Mouse (Mus musculus): ENCODE measurements around the gene Pdcd7.
A peak's percentile ranks its signal among the peaks of the same experiment; 100 is the strongest.

The Pdcd7 gene

DNA sequence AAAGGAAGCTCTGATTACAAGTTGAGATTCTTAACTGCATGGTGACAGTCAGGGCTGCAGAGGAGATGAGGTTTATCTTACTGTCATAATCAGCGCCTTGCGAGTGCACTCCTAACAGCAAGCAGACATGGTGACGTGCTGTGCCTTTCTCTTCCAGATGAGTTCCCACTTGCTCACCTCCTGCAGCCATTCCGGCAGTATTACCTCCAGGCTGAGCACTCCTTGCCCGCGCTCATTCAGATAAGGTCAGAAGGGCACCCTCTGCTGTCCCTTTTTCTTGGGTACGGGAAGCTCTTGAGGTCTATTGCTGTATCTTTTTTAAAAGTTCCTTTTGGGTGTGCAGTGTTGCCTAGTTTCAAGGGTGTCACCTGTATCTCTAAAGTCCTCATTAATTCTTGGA is 10.7 kb downstream of the Pdcd7 start:
- DNase-seq (ENCODE audit: low read depth, low spot score), result no peak

GRCm38 (mm10) chr9:65356971-65357370 is 11.1 kb downstream of the Pdcd7 start:
- DNase-seq (ENCODE audit: low read depth, low spot score), result no peak

GRCm38 (mm10) chr9:65358956-65359480 is 13.1 kb downstream of the Pdcd7 start:
- DNase-seq (ENCODE audit: low read depth, low spot score), result no peak

GRCm38 (mm10) chr9:65360641-65361448 is 14.9 kb downstream of the Pdcd7 start, which contains the start of gene Ubap1l:
Gene Ubap1l, plus strand, starts transcription at chr9:65361041.
- no peak for DNase-seq (ENCODE audit: low read depth, low spot score)

- DNase-seq (ENCODE audit: low read depth, low spot score), result no peak
These were observed 17.8 kb downstream of the Pdcd7 start for GRCm38 (mm10) chr9:65363684-65364083.

- DNase-seq (ENCODE audit: low read depth, low spot score), result no peak
These were observed 19.8 kb downstream of the Pdcd7 start for GRCm38 (mm10) chr9:65365721-65366120.

GRCm38 (mm10) chr9:65371756-65372155 is 25.9 kb downstream of the Pdcd7 start:
- no peak for DNase-seq (ENCODE audit: low read depth, low spot score)

GRCm38 (mm10) chr9:65372449-65372848 is 26.5 kb downstream of the Pdcd7 start:
- peak; percentile 61 for DNase-seq (ENCODE audit: low read depth, low spot score)

DNA sequence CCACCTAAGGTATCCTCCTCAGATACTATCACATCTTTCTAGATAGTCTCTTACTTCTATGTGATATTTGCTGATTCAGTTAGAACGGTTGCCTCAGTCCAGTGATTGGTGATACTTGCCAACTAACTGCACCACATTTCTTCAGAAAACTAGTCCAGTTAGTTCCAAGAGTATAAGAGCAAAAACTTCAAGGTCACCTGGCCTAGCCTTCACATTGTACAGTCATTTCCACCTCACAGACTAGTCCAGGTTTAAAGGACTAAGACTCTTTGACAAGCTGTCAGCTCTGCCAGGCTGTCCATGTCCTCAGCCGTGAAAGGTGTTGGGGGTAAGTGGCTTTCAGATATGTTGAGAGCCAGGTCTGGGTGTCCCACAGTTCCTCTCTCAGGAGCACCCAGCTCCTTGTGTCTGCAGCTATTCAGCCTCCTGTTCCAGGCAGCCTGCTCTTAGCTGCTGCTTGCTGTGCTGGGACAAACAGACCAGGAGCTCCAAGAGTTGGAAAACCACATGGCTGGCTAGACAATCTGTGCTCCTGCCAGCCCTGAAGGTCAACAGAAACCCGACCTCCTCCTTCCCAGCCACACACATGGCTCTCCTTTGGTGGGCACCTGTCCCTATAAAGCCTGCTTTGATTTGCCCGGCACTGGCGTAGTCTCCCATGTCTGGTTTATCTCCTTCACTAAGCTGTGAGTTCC is 28.7 kb downstream of the Pdcd7 start:
- DNase-seq (ENCODE audit: low read depth, low spot score), result no peak

- no peak for DNase-seq (ENCODE audit: low read depth, low spot score)
These were observed 29.4 kb downstream of the Pdcd7 start for GRCm38 (mm10) chr9:65375163-65375934.

GRCm38 (mm10) chr9:65381017-65381590 is 35.2 kb downstream of the Pdcd7 start:
- DNase-seq (ENCODE audit: low read depth, low spot score), result no peak

DNA sequence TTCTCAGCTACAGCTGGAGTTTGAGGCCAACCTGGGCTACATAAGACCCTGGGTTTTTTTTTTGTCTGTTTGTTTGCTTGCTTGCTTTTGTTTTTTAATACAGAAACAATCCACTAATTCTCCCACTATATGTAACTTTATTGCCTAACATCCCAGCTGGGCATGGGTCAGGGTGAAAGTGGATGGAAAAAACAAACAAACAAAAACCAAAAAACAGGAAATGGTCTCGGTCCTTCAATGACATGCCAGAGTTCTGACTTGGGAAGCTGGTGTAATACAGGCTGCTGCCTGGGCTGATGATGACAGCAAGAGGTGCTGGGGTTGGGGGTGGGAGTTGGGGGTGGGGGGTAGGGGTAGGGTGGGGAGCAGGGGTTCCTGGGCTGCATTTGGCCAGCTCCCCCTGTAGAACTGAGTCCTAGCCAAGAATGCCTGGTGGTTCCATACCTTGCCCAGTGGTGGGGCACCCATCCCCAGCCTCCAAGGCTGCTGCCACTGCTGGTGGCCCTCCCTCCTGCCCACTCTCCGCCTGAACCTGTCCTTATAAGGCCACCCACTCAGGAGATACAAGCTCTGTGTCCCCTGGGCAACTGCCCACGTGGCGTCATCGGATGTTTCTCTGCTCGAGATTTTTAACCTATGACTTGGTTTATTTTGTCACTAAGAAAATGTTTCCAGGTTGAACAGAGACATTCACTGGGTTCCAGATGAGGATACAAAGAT is 36.3 kb downstream of the Pdcd7 start:
- no peak for DNase-seq (ENCODE audit: low read depth, low spot score)

DNA sequence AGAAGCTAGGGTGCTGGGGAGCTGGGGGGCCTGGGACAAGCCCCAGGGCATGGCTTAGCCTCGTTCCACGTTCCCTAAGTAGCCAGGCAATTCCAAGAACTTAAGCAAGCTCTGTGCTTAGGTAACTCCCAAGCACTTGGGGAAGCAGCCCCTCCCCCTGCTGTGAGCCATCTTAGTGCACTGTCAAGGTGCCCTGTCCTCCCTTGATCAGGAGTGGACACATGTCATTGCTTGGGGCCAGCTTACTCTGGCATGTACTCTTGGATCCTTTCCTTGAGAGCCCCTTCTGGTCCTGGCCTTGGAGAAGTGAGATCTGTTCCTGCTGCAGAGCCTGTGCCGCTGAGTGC is 36.8 kb downstream of the Pdcd7 start:
- no peak for DNase-seq (ENCODE audit: low read depth, low spot score)

GRCm38 (mm10) chr9:65384276-65384675 is 38.4 kb downstream of the Pdcd7 start:
- DNase-seq (ENCODE audit: low read depth, low spot score), result no peak

DNA sequence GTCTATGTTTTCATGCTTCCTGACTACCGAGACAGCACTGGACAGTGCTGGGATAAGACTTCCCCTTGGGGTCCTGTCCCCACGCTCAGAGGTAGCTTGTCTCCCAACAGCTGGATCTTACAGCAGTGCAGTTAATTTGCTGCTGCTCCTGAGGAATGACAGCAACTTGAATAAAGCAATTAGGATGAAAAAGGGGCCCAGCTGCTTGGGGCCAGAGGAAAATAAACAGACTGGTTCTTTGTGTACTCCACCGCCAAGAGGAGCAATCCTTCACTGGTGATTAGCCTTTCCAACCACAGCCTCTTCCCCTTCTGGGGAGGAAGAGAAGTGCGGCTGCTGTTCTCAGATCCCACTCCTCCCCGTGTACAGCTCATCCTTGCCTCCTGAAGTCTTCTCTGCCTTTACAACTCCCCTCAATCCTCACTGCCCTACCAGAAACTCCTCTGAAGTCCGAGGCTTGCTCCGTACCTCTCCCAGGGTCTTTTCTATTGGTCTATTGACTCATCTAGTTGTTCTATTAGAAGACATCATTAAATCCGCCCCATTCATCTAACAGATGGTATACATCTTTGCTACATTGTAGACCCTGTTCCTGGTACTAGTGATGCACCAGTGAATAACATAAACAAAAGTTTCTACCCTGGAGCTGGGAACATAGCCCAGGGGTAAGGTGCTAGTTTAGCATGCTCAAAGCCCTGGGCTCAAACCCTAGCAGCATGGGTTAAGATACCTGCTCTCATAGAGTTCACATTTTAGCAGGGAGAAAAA is 40.7 kb downstream of the Pdcd7 start:
- DNase-seq (ENCODE audit: low read depth, low spot score), result no peak

DNA sequence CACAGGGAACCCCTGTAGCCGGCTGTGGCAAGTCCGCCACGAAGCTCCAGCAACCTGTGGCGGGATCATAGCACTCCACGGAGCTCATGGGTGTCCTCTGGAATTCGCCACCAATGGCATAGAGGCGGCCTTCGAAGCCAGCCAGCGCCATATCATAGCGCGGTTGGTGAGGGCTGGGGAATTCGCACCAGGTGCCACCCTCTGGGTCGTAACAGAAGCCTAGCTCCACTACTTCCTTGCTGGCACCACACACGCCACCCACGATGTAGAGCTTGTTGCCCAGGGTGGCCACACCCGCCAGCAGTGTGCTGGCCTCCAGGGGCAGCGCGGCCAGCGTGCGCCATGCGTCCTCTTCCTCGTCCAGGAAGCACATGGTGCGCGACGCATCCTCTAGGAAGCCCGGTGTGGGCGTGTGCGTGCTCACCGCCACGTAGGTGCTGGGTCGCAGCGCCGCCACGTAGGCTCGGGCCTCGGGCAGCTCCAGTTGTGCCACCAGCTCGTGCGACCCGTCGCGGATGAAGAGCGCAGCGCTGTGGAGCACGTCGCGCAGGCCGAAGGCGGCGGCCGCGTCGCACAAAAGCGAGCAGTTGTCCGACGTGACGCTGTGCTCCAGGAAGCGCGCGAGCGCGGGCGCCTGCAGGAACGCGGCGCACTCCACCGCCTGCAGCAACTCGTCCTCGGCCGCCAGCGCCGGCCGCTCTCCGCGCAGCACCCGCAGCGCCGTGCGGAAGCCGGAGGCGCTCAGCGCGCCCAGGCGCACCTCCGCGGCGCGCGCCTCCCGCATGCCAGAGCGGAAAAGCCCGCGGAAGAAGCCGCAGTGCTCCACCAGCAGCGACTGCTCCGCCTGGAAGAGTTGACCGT is 45.1 kb downstream of the Pdcd7 start:
- DNase-seq (ENCODE audit: low read depth, low spot score), result no peak

DNA sequence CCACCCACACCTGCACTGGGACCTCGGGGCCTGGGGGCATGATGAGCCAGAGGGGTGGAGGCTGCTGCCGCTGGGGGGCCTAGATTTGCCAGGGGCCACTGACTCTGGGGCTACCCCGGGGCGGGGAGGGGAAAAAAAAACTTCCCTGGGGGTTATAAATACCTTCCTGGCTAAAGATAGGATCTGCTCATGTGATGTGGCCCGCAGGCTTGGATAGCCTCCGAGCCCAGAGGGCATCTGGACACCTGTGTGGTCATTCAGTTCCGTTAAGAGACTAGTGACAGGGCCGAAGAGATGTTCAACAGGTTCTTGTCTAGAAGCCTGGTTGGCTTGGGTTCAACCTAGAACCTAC is 45.7 kb downstream of the Pdcd7 start, which contains the start of gene Kbtbd13:
Kbtbd13 (minus strand) TSS at position 40 of the 352 bp plus-strand sequence.
- DNase-seq (ENCODE audit: low read depth, low spot score), result no peak

DNA sequence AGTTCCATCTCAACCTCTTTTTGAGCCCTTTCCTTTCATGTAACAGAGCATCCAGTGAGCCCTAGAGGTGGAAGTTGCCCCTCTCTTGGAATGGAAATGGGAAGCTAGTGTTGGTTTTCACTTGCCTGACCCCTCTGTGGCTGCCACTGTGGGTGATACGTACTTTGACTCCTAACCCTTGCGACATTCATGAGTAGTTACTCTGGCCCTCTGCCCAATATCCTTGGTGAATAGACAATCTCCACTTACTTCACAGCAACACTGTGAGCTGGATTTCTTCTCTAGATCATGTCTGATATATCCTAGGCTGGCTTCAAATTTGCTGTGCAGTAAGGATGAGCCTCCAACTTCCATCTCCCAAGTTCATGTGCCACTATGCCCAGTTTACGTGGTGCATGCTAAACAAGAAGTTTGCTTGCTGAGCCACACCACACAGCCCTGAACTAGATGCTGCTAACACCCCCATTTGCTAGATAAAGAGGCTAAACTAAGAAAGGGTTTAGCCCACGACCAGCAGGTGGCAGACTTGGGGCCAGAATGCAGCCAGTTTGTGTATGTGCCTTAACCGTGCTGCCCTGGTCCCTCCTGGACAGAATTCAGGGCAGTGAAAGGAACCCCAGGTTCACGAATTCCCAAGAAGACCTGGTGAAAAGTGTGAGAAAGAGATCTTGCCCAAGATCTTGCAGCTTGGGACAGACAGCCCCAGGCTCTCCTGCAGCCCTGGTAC is 46.9 kb downstream of the Pdcd7 start:
- peak; percentile 78 for DNase-seq (ENCODE audit: low read depth, low spot score)

GRCm38 (mm10) chr9:65393606-65394005 is 47.7 kb downstream of the Pdcd7 start:
- DNase-seq (ENCODE audit: low read depth, low spot score), result no peak

All from 3T3-L1 (cell line).